Mouse (Mus musculus) splenic B cell, adult 2 months (primary cell): ENCODE results near the gene Arhgef3.
"Not testable (repeated sequence)": the region's sequence is repeated elsewhere in the genome, so short reads cannot be mapped to it uniquely, and the experiment has no call there.

Experiments
- DNase-seq: peaks from one replicate; pipeline ENCODE4 v3.0.0-alpha.2; 2011; ENCODE audit warnings: low read depth, low spot score
- H3K27me3 ChIP-seq: 2 replicates; pipeline ENCODE4 v1.6.1; 2012; ENCODE audit warnings: mild to moderate bottlenecking, low read length, moderate library complexity, mixed read lengths; ENCODE audit not compliant: control insufficient read depth, poor library complexity, insufficient read depth, severe bottlenecking
- H3K36me3 ChIP-seq: 2 replicates; pipeline ENCODE4 v1.6.1; 2012; ENCODE audit warnings: mild to moderate bottlenecking, low read length, moderate library complexity, mixed read lengths; ENCODE audit not compliant: control insufficient read depth, poor library complexity, insufficient read depth, severe bottlenecking

Gene Arhgef3

DNA sequence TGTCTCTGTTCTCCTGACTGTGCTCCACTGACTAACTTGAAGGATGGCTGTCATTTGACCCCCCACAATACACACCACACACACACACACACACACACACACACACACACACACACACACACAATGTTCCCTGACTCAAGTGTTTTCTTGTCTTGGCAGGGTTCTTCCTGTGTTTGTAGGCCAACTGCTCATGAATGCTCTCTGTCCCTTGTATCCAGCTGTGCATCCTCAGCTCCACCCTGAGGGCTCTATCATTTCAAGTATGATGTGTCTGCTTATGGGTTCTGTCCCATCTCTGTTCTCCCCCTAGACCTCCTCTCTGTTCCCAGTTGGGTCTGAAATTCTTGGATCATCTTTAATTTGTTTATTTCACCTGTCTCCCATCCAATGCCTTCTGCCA, 91.7 kb downstream of the Arhgef3 start:
- H3K36me3 ChIP-seq, result no peaks in the 10 kb centered on the region
- DNase-seq, result no peak

DNA sequence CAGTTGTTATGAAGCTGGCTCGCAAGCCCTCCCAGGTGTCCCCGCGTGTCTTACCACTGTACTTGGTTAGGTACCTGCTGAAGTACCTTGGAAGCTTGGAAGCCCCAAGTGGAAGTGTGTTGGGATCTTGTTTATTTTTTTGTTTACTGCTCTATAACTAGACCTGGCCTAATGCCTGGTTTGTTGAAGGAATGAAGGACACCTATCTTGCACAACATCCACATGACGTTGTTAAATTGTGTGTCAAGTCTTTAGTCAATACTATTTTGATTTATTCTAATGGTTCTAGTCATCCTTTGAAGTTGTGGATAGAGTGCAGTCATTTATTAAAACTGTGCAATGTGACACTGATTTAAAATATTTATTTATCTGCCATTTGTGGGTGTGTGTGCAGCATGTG, 94.8 kb downstream of the Arhgef3 start:
- DNase-seq, result no peak
- H3K36me3 ChIP-seq, result no peaks in the 10 kb centered on the region
- no peaks in the 10 kb centered on the region for H3K27me3 ChIP-seq

More for the DNA sequence above, 91.7 kb downstream of the Arhgef3 start:
- H3K27me3 ChIP-seq, result no peaks in the 10 kb centered on the region

DNA sequence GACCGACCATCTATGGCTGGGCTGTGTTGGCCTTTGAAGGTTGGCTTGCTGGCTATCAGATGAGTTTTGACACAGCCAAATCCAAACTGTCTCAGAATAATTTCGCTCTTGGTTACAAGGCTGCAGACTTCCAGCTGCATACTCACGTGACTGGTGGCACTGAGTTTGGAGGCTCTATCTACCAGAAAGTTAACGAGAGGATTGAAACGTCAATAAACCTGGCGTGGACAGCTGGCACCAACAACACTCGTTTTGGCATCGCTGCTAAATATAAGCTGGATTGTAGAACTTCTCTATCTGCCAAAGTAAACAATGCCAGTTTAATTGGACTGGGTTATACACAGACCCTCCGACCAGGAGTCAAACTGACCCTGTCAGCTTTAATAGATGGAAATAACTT, 96.1 kb downstream of the Arhgef3 start:
- H3K27me3 ChIP-seq, H3K36me3 ChIP-seq, DNase-seq: not testable (repeated sequence)

DNA sequence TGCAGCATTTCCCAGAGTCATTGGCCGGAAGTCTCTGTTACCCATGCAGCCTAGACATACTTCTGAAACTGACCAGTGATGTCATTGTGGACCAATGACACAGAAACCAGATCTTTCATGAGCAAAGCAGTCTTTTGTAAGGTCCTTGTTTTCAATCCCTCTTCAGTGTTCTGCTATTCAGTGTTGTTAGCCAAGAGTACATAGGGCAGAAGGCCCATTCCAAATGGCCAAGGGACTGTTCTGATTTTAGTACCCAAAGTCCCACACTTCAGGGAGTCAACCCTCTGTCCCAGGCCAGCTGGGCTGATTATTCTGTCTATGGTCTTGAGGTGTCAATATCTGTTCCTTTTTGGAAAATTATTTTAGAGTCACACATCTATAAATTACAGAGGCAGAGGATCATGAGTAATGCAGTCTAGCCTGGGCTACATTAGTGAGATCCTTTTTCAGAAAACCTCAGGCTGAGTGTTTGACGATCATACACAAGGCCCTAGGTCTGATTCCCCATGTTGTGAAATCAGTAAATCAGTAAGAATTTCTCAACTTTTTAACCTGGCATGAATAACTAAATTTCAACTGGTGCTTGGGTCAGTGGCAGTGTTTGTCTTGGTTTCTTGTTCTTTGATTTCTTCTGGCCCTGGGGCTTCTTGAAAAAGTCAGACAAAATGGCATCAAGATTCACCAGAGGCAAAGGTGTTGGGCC, 97.2 kb downstream of the Arhgef3 start:
- Histone ChIP-seq H3K27me3 (no peaks in the 10 kb centered on the region), H3K36me3 (no peaks in the 10 kb centered on the region)
- no peak for DNase-seq

DNA sequence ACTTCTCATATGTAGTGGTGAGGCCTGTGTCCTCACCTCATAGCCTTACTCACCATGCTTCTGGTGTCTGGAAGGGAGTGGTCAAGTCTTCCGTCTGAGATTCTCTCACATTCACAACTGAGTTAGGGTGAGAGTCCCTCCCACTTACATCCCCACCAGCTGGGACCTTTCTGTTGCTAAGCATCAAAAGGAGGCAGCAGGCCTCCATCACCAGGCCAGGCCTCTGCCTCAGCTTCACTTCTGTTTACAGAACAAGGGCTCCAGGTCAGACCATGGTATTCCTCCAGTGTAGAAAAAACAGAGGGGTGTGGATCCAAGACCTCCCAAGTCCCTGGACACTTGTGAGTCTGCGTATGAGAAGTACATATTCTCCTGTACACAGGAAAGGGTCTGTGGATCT, 99.5 kb downstream of the Arhgef3 start:
- no peak for DNase-seq
- Histone ChIP-seq H3K36me3 (no peaks in the 10 kb centered on the region), H3K27me3 (no peaks in the 10 kb centered on the region)

DNA sequence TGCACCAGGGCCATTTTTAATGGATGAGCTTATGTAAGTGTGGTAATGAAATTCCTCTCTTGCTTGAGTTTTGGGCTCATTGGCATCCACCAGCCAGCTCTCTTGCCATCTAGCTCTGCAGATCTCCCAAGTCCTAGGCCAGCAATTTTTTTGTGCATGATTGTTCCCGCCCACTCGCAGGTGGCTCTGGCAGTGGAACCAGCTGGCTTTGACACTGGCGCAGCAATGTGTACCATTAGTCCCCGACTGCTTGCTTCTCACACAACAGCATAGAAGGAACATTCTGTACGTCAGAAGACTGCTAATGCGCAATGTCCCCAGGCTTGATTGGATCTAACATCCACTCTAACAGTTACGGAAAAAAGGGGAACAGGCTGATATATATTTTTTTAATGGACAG, 105.0 kb downstream of the Arhgef3 start:
- no peak for DNase-seq
- no peaks in the 10 kb centered on the region for H3K27me3 ChIP-seq

DNA sequence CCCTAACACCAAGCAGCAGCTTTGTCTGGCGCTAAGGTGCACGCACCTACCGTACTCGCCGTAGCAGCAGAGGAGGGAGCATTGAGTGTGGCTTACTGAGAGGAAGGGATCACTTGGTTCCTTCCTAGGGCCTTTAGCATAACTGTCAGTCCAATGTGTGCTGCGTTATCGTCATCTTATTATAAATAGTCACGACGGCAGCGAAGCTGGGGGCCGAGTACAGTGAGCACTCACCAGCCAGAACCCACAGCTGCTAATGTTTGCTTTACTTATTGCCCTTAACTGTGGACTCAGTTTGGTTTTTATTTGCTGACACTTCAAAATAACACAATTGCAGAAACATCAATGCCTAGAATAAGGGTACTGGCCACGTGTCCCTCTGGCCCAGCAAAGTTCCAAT, 105.6 kb downstream of the Arhgef3 start:
- Histone ChIP-seq H3K27me3 (no peaks in the 10 kb centered on the region), H3K36me3 (no peaks in the 10 kb centered on the region)
- no peak for DNase-seq

More for the DNA sequence above, 105.0 kb downstream of the Arhgef3 start:
- H3K36me3 ChIP-seq, result no peaks in the 10 kb centered on the region

DNA sequence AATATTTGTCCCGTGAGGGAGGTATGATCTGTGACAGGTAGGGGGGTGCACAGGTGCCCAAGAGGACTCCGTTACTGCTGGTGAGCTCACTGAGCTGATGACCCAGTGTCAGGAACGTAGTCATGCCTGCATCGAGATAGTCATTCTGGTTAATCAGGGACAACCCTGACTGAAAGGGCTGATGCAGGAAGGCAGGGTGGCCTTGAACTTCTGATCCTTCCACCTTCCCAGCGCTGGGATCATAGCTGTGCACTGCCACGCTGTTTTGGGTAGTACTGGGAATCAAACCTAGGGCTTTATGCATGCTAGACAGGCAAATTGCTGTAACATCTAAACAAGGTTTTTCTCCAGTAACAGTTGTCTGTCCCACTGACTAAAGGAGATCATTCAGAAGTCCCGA, 109.9 kb downstream of the Arhgef3 start:
- DNase-seq, result no peak
- Histone ChIP-seq H3K36me3 (no peaks in the 10 kb centered on the region), H3K27me3 (no peaks in the 10 kb centered on the region)

DNA sequence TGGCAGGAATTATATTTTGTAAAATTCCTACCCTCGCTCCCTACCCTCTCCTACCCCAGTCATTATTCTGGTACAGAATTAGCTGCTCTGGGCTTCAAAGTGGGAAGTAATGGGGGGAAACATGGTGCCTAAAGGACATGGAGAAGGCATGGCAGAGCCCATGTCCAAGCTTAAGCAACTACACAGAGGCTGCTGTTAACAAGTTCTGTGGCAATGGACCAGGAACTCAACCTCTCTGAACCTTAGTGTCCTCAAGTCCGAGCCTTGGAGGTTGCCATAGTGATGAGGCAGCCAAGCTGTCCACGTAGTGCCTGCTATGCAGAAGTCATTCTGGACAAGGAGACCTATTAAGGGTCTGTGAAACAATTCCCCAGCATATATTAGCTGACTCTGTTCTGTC, 111.6 kb downstream of the Arhgef3 start:
- H3K27me3 ChIP-seq, result no peaks in the 10 kb centered on the region
- H3K36me3 ChIP-seq, result no peaks in the 10 kb centered on the region
- no peak for DNase-seq

DNA sequence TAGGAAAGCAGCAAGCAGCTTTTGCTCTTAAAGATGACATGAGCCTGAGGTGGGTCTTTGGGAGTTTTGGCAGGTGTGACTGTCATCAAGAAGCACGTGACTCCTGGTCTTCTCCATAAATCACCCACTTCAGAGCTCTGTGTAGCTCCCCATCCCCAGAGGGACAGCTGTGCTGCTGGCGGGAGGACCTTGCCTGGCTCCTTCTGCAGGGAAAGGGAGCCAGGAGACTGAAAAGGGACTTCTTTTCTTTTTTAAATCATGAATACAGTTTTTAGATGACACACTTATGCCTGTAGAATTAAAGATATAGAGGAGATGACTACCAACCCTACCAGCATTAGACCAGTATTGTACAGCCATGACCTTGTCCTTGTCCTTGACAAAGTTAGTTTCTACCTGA, 113.6 kb downstream of the Arhgef3 start:
- H3K36me3 ChIP-seq, result no peaks in the 10 kb centered on the region
- H3K27me3 ChIP-seq, result no peaks in the 10 kb centered on the region
- DNase-seq, result no peak

DNA sequence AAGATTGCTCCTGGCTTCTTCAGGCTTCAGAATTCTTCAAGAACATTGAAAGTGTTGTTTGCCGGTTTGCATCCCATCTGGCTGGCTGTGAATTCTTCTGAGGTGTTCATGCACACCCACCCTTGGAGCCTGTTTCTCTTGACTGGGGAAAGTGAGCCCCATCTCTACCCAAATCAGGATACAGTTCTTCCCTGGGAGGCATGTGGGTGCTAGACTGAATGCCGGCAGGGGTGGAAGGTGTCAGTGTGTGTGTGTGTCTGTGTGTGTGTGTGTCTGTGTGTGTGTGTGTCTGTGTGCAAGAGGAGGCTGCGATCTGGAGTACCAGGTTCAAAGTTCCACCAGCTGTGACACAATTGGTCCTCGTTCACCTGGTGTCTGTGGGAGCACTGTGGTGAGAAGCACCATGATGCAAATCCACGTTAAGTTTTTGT, 114.3 kb downstream of the Arhgef3 start:
- H3K27me3 ChIP-seq, result no peaks in the 10 kb centered on the region
- DNase-seq, result no peak
- no peaks in the 10 kb centered on the region for H3K36me3 ChIP-seq

DNA sequence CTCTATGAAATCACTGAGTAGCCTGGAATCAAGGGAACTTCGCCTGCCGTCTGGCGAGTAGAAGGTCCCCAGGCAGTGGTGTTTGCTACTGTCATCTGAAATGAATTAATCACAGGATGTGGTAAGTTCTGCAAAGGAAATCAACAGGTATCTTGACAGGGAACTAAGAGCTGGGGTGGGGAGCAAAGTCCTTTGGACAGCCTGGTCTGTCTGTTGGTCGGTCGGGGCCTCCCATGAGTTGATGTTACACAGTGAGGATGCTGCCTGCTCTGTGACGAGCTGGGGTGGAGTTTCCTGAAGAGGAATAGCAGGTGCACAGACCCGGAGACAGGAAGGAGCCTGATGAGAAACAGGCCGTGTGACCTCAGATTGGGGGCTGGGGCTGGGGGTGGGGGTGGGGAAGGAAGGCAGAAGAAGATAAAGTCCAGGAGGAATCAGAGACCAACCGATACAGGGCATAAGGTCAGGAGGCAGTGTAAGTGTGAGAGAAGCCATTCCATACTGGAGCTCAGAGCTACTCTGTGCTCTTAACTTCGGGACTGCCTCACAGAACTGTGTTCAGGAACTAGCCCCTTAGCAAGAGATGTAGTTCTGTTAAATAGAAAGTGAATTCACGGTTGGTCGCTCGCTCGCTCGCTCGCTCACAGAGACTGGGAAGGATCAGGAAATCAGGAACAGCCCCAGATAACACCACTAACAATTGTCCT, 114.9 kb downstream of the Arhgef3 start:
- H3K27me3 ChIP-seq, result no peaks in the 10 kb centered on the region
- DNase-seq, result peak; percentile 83

DNA sequence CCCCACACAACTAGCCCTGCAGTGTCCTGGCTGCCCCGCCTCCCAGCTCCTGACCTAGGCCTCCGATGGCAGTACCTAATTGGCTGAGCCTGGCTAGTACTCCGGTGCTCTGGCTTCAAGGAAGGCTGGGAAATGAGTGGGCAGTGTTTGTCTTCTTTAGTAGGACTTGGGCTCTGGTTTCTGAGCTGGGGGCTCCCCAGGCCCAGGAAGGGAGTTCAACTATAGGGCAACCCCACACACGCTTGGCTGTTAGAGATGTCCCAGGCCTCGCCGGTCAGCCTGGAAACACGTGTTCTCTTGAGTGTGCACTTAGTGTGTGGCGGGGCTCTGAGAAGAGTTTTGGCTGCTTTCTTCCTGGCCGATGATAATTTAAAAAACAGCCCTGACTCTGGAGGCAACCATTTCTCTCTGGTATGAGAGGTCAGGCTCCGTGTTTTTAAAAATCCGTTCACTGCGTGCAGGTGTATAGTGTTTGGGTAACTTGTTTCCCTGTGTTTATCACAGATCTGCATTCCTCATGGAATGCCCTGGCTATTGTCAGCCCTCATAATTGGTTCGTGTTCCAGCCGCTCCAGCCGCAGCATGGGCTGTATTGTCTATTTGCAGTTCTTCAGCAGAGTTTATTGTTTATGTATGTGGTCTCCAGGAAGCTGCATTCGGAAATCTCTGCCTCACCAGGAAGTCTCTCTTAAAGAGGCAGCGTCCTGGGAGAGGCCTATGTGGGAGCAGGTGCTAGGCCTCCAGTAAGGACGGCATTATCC, 115.7 kb downstream of the Arhgef3 start:
- Histone ChIP-seq H3K27me3 (no peaks in the 10 kb centered on the region), H3K36me3 (no peaks in the 10 kb centered on the region)
- peak; percentile 62 for DNase-seq

More for the DNA sequence above, 114.9 kb downstream of the Arhgef3 start:
- no peaks in the 10 kb centered on the region for H3K36me3 ChIP-seq

DNA sequence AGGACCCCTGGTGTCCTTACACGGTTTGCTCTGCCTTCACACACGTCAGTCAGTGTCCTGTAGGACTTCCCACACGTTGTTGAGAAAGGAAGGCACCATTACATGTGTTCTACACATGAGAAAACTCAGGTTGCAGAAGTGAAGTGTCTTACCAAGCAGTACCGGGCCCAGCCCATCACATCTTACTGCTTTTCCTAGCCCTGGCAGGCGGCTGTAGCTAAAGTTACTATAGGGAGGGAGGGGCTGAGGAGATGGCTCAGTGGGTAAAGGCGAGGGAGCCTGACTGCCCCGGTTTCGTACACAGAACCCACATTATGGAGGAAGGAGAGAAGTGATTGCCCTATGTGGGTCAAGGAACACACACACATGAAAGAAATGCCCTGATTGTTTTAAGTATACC, 116.8 kb downstream of the Arhgef3 start:
- DNase-seq, result peak; percentile 43
- no peaks in the 10 kb centered on the region for H3K36me3 ChIP-seq
- no peaks in the 10 kb centered on the region for H3K27me3 ChIP-seq
